Mouse (Mus musculus): ENCODE measurements around the gene Lhb.

DNA sequence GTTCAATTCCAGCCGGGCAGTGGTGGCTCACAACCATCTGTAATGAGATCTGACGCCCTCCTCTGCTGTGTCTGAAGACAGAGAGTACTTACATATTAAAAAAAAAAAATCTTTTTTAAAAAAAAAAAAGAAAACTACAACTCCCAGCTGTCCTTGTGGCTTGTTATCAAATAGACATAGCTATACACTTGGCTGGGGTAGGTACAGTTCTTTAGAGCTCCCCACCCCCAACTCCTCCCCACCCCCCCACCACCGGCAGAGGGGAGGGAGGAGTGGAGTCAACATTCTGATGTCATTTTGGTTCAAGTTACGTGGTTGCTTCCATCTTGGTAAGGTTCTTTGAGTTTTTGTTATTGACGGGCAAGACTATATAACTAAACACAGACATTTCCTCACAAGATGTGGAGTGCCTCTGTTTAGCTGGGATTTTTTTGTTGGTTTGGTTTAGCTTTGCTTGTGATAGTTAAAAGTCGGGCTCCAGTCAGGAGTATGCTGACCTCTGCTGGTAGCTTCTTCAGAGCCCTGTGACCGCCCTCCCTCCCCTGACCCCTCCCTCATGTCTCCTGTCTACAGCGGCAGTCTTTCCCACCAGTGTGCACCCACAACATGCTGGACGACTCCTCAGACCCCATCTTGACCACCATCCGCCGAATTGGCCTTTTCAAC is 26.8 kb downstream of the Lhb start:
- TF ChIP-seq CTCF (IDR thresholded peaks at IDR 0.05): peak; percentile 65
- 0 out of 2 replicates have a peak, but pooled peaks have one; percentile 38 for TF ChIP-seq EP300 (IDR thresholded peaks at IDR 0.05; ENCODE audit: insufficient read depth, low read depth, low read length)
